Mouse (Mus musculus): Measurements from ENCODE around the gene Rnft2.

GRCm38 (mm10) chr5:118217410-118217809 is 27.5 kb downstream of the Rnft2 start:
- TF ChIP-seq CTCF (IDR thresholded peaks at IDR 0.05; ENCODE audit: low read depth) (no peak), EP300 (IDR thresholded peaks at IDR 0.05; ENCODE audit: low read depth) (no peak)

Data from liver, embryonic 14.5 days (tissue).